Mouse (Mus musculus): ENCODE measurements around the gene Cacna1d.

- TF ChIP-seq CTCF (IDR thresholded peaks at IDR 0.05; ENCODE audit: low read depth) (peak; percentile 56), EP300 (optimal IDR thresholded peaks at IDR 0.05) (no peak)
Observed at GRCm38 (mm10) chr14:30048049-30048448, 443.2 kb downstream of the Cacna1d start.

All from stomach, postnatal 0 days (tissue).